Mouse (Mus musculus) T-helper 2 cell (primary cell): ENCODE data around the gene Cdadc1.

ENCODE experiments used
- in situ Hi-C: fragments of 300-600 bp; cut with MboI, MseI; formaldehyde crosslinking; loops from one replicate; pipeline ENCODE4 v1.15.1; 2025; ENCODE audit warnings: high pct_unique_total_duplicates

Cdadc1 gene

DNA sequence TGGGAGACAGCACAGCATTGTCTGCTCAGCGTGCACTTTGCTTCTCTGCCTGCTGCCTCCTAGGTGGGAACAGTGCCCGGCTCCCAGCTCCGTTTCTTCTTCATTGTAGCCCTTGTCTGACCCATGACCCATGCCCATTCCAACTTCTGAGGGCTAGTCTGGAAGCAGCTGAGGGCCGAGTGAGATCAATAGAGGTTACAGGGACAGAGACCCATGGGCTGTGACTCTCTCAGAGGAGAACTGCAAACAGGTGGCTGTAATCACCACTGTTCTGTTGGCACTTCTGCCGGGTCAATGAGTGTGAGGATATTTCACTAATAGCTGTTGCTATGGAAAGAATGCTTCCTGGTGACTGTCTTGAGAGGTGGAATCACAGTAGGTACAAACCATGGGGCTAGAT lies 50.2 kb downstream of the Cdadc1 start:
- in situ Hi-C loops = loop anchor here (25.0 kb wide), 1 partner anchor 1610 kb away; no protein-coding TSS in a partner anchor

DNA sequence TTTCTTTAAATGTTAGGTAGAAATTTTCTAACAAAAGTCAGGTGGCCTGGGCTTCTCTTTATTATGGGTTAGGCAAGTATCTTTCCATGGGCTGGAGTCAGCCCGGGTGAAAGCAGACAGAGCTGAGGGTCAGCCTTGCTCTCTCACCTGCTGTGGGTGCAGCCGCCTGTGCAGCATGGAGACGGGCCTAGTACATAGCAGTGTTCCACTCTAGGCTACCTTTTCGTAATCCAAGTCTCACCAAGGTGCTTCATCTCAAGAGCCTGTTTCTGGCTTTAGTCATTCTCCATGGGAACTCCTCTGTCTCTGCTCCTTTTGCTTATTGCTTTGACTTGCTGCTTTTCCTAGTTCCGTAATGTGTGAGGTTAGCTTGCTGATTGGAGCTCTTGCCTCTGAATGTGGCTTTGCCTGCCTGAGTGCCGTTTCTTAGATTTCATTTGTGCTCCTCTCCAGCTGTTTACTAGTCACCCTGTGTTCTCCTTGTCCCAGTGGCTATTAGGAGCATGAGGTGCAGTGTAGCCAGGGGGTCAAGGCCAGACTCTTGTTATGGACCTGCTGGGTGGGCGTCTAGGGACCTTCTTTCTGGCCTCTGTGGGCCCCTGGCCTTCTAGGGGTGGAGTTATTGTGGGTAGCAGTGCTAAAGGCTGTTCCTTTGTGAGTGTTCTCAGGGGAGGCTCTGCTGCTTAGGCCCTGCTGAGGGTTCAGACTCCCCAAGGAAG lies 51.4 kb downstream of the Cdadc1 start:
- in situ Hi-C loops = loop anchor here (25.0 kb wide), 1 partner anchor 1609 kb away; no protein-coding TSS in a partner anchor

DNA sequence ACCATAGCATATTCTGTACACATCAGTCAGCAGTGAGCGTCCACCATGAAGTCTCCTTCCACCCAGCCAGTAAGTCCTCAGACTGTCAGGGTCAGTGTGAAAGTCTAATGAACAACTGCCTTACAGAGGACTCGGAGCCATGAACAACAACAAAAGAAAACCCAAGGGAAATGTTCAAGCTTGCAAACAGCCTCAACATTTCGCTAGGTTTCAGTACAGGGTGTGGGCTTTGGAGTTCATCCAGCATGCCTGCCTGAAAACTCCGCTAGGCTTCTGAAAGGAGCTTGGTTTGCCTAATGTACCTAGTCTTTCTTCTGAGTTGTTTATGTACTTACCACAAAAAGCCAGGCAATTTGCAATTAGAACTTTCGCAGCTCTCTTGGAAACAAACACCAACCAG lies 53.8 kb downstream of the Cdadc1 start:
- in situ Hi-C loops = loop anchor here (25.0 kb wide), 1 partner anchor 1607 kb away; no protein-coding TSS in a partner anchor

DNA sequence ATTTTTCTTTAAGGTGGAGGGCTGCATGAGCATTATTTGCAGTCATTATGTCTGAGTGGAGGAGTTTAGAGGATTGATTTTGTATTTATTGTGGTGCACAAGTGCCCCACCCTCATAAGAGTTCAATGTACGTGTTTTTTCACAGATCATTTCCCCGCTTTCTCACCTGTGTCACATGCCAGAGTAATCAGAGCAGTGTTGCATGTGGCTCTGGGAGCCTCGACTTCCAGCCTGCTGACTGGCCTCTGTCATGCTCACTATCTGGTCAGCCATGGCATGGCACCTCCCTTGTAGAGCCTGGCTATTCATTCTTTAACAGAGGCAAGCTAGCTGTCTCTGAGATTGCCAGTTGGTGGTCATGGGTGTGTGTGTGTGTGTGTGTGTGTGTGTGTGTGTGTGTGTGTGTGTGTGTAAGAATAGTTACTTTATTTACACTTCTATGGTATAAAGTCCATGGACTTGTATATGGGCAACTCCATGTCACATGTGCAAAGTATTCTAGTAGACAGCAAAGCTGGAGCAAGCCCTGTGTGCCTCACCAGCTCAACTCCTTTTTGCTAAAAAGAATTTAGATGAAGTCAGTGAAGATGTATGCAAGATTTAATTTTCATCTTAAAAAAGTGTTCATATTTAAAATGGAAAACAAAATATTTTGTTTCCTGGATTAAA lies 54.5 kb downstream of the Cdadc1 start:
- in situ Hi-C loops = loop anchor here (25.0 kb wide), 1 partner anchor 1606 kb away; no protein-coding TSS in a partner anchor

DNA sequence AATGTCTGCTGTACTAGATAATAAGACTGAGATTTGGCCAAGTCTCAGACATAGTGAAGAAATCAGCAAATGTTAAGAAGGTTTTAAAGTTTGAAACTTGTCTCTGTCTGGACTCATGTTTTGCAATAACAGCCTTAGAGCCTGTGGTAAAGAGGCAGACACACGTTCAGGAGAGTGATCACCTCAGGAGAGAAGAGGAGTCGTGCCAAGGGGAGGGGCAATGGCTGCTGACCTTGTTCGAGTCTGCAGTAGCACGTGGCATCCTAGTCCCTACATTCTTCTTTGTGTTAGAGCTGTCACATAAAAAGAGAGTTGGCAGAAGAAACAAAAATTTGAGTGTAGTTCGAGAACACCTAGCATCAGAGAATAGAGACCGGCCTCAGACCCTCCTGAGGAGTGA lies 57.0 kb downstream of the Cdadc1 start:
- in situ Hi-C loops = loop anchor here (25.0 kb wide), 1 partner anchor 1603 kb away; no protein-coding TSS in a partner anchor

DNA sequence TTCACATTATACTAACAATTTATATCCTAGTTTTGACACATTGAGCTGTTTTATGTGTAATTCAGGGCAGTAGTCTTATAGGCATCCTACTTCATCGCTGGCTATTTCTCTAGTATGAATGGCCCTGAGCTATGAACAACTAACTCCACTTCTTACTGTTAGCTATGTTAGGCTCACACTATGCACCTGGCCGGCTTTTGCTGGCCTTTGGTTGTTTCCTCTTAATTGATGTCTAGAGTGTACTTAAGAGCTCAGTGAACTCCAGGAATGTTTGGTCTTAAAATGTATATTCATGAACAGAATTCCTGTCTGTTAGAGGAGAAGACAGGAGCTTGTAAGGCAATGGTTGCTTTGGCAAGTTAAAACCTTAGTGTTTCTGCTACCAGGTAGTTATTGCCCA lies 57.5 kb downstream of the Cdadc1 start:
- in situ Hi-C loops = loop anchor here (25.0 kb wide), 1 partner anchor 1603 kb away; no protein-coding TSS in a partner anchor

DNA sequence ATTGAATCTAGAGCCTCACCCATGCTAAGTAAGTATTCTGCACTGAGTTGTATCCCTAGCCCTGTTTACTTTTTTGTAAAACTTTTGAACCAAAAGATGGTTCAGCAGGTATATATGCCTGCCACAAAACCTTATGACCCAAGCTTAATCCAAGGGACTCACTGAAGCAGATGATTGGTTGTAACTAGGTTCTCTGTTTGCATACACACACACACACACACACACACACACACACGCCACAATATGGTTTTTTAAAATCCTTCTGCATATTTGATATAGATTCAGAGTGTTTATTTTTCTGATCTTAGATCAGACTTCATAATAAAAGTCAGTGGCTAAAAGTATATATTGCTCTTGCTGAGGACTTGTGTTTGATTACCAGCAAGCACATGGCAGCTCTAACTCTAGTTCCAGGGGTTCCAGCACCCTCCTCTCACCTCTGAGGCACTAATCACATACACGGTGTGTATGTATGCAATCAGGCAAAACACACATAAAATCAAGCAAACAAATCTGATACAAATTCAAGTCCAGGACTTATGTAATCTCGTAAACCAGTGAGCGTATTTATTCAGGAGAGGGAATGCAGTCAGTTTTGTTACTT lies 59.8 kb downstream of the Cdadc1 start:
- in situ Hi-C loops = loop anchor here (25.0 kb wide), 1 partner anchor 1601 kb away; no protein-coding TSS in a partner anchor

DNA sequence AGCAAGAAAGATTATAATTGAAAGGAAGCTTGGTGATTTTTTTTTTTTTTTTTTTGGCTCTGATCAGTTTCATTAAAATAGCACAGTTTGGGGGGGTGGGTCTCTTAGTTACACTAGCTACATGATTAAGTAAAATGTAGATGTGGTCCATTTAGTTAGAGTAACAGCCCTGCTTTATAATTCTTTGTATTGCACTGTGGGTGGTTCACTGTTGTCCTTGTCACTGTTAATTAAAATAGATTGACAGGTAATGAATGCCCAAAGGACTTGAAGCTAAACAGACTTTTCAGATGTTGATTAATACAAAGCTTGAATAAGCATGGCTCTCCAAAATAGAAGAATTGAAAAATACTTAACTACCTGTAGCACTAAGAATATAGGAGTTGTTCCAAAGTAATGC lies 63.9 kb downstream of the Cdadc1 start:
- in situ Hi-C loops = loop anchor here (25.0 kb wide), 1 partner anchor 1597 kb away; no protein-coding TSS in a partner anchor

DNA sequence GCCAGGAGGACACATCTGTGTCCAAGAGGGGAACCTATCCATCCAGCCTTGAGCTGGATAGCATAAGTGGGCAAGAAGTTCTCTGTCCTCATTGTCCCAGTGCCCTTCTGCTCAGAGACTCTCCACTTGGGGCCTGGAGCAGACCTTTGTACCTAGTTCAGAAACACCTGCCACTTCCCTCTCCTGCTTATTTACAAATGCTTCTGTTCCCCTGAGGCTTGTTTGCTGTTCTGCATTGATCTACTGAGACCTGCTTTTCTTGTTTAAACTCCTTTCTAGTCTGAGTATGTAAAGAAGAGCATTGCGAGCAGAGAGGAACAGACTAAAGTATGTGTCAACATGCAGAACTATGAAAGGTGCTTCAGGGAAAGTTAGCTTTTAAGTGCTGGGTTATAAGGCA lies 64.8 kb downstream of the Cdadc1 start:
- in situ Hi-C loops = loop anchor here (25.0 kb wide), 1 partner anchor 1596 kb away; no protein-coding TSS in a partner anchor

DNA sequence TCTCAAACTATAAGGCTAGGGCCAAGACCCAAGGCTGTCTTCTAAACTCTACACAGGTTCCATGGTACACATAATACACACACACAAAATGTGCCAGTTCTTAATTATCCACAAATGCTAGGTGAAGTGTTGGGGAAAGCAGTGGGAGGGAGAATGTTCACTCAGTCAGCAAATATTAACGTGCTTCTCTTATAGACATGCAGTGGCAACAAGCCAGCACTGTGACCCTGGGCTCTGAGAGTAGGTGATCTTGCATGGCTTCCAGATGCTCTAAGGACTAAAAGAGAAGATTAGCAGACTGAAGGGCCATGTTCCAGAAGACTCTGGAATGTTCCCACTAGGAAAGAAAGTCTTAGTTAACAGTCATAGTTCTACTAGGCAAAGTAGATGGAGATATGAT lies 67.0 kb downstream of the Cdadc1 start:
- in situ Hi-C loops = loop anchor here (25.0 kb wide), 1 partner anchor 1594 kb away; no protein-coding TSS in a partner anchor

DNA sequence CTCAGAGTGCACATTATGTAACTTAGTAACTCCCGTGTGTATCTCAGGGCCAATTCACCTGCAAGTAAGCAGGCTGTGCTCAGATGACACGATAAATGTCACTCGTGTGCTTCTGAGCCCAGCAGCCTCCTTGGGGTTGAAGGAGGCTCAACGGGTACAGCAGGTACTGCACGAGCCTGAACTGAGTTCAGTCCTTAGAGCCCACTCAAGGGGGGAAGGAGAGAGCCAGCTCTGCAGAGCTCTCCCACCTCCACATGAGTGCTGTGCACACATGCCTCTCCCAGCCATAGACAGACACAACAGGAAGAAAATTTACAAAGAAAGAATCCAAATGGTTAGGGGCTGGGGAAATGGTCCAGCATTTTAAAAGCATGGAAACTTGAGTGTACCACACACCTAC lies 71.9 kb downstream of the Cdadc1 start:
- in situ Hi-C loops = loop anchor here (25.0 kb wide), 1 partner anchor 1589 kb away; no protein-coding TSS in a partner anchor

DNA sequence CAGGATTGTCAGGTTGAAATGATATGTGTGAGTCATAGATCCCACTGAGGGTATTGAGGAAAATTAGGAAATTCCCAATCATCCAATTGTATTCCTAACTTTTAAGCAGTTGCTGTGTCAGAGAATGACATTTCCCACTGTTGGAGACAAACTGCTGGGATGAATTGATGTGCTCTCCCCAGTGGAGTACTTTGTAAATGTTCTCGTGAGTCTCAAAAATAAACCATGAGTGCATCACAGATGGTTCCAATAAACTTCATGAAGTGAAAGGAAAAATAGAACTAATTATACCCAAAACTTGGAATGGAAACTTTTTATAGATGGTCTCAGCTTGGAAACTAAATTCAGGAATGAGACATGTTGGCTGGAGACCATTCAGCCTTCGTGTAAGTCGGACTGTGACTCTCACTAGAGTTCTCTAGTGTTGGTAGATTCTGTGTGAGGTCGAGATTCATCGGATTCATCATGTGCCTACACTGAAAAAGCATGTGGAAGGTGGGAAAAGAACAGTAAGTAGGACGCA lies 83.8 kb downstream of the Cdadc1 start:
- in situ Hi-C loops = no loop called here
